Mouse (Mus musculus) G1E (cell line): Measurements from ENCODE around the gene Wdr5.

Source experiments
- CTCF ChIP-seq: IDR thresholded peaks from 2 replicates; pipeline ENCODE4 v1.5.1; 2012; ENCODE audit warnings: low read depth, low read length, inconsistent platforms, mixed read lengths
- GATA1 ChIP-seq: IDR thresholded peaks from 2 replicates; pipeline ENCODE4 v1.6.1; 2012; ENCODE audit warnings: borderline replicate concordance, low read length, inconsistent platforms, mixed read lengths
- TAL1 ChIP-seq: conservative IDR thresholded peaks from 2 replicates; pipeline ENCODE4 v1.6.1; 2012; ENCODE audit warnings: low read depth, low read length, inconsistent platforms, mixed read lengths

- no peak for TF ChIP-seq CTCF
- TF ChIP-seq GATA1 = no peak
- no peak for TF ChIP-seq TAL1
Measured at GRCm38 (mm10) chr2:27476303-27477192, 38.4 kb upstream of the Wdr5 start.
